Mouse (Mus musculus) myocyte (in vitro differentiated cells): Measurements from ENCODE around the gene Rptor. TPM values are rescaled to one million over a fixed set of nuclear protein-coding genes. Genes with fewer than 3 reads are reported as not detected.

Experiments used
- H3K27me3 ChIP-seq: one replicate; pipeline ENCODE4 v1.6.1; 2011; ENCODE audit not compliant: control insufficient read depth, insufficient read depth, insufficient read length
- H3K36me3 ChIP-seq: one replicate; pipeline ENCODE4 v1.6.1; 2011; ENCODE audit not compliant: control insufficient read depth, insufficient read depth
- H3K4me2 ChIP-seq: one replicate; pipeline ENCODE4 v1.6.1; 2011; ENCODE audit warnings: low read depth, control low read depth
- H3K4me3 ChIP-seq: one replicate; pipeline ENCODE4 v1.5.1; 2011; ENCODE audit warnings: mild to moderate bottlenecking, control low read depth, moderate library complexity
- H3K79me2 ChIP-seq: one replicate; pipeline ENCODE4 v1.6.1; 2011; ENCODE audit not compliant: control insufficient read depth, insufficient read depth
- H3ac ChIP-seq: one replicate; pipeline ENCODE4 v1.6.1; 2011; ENCODE audit not compliant: control insufficient read depth, insufficient read length
- CEBPB ChIP-seq: IDR thresholded peaks from 2 replicates; pipeline ENCODE4 v1.6.1; 2011; ENCODE audit warnings: mild to moderate bottlenecking, moderate library complexity; ENCODE audit not compliant: poor library complexity, insufficient read depth, severe bottlenecking
- E2F4 ChIP-seq: IDR thresholded peaks from one replicate; pipeline ENCODE4 v1.6.1; 2011; ENCODE audit warnings: mild to moderate bottlenecking, control low read depth, moderate library complexity; ENCODE audit not compliant: insufficient read depth
- MAX ChIP-seq: IDR thresholded peaks from one replicate; pipeline ENCODE4 v1.6.1; 2011; ENCODE audit warnings: low read depth, mild to moderate bottlenecking, control low read depth
- MYOD1 ChIP-seq, 3 experiments: IDR thresholded peaks; one replicate each; pipeline ENCODE4 v1.6.1; 2011; ENCODE audit warnings: control low read depth in 2 of 3, low read depth in 2 of 3, mild to moderate bottlenecking in 2 of 3, moderate library complexity in 1 of 3; ENCODE audit not compliant: insufficient read length in 2 of 3, control insufficient read depth in 1 of 3
- MYOG ChIP-seq, 3 experiments: IDR thresholded peaks; one replicate each; pipeline ENCODE4 v1.6.1; 2011; ENCODE audit warnings: control low read depth in 2 of 3, low read depth in 2 of 3, mild to moderate bottlenecking in 2 of 3; ENCODE audit not compliant: insufficient read length in 2 of 3, control insufficient read depth in 1 of 3, insufficient read depth in 1 of 3
- POLR2A ChIP-seq: IDR thresholded peaks from one replicate; pipeline ENCODE4 v1.6.1; 2011; ENCODE audit warnings: low read depth, mild to moderate bottlenecking, control low read depth, moderate library complexity; ENCODE audit not compliant: insufficient read length
- POLR2AphosphoS2 ChIP-seq: IDR thresholded peaks from one replicate; pipeline ENCODE4 v1.6.1; 2011; ENCODE audit warnings: low read depth, control low read depth; ENCODE audit not compliant: insufficient read length
- REST ChIP-seq: IDR thresholded peaks from one replicate; pipeline ENCODE4 v1.6.1; 2011; ENCODE audit warnings: mild to moderate bottlenecking, control low read depth, moderate library complexity; ENCODE audit not compliant: insufficient read depth, insufficient read length
- SRF ChIP-seq: IDR thresholded peaks from one replicate; pipeline ENCODE4 v1.6.1; 2011; ENCODE audit warnings: low read depth; ENCODE audit not compliant: control insufficient read depth, insufficient read length
- TCF12 ChIP-seq: IDR thresholded peaks from one replicate; pipeline ENCODE4 v1.6.1; 2011; ENCODE audit warnings: mild to moderate bottlenecking, control low read depth; ENCODE audit not compliant: poor library complexity, insufficient read depth, severe bottlenecking
- TCF3 ChIP-seq: IDR thresholded peaks from one replicate; pipeline ENCODE4 v1.6.1; 2011; ENCODE audit warnings: low read depth, control low read depth; ENCODE audit not compliant: insufficient read length
- USF1 ChIP-seq: IDR thresholded peaks from one replicate; pipeline ENCODE4 v1.6.1; 2011; ENCODE audit warnings: low read depth, mild to moderate bottlenecking, control low read depth, moderate library complexity
- polyA plus RNA-seq: library from polyadenylated mRNA; unstranded; fragments of >200 nt; fragmentation: generic; extraction: Trizol; gene quantifications from one replicate; pipeline ENCODE4 v1.2.1, GENCODE M21; 2012; ENCODE audit warnings: missing spikeins

Rptor gene
- polyA plus RNA-seq, 1 experiment, result 59.5 TPM

DNA sequence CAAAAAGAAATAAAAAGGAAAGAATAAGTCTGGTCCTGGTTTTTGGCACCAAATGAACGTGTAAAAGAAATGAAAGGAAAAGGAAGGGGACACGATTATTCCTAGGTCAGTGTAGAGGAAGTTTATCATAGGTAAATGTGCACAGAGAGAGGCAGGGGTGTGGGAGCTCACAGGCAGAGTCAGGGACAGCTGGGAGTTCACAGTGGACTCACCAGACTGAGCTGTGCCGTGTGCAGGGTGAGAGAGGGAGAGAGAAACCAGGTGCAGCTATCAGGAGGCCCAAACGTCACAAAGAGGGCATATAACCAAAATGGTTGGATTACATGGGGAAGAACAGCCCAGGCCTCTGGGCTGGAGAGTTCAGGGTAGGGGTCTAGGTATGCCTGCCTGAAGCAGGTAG, 70.1 kb downstream of the Rptor start:
- Histone ChIP-seq H3K4me3 (no peak overlapping the region), H3K4me2 (no peak overlapping the region), H3K36me3 (no peaks in the 10 kb centered on the region), H3ac (no peak overlapping the region), H3K27me3 (no peaks in the 10 kb centered on the region), H3K79me2 (peaks cover 75% of the 10 kb centered on the region)
- TF ChIP-seq POLR2A, result no peak
- TF ChIP-seq CEBPB, result no peak
- TF ChIP-seq MAX, result no peak
- TF ChIP-seq MYOG (IDR thresholded peaks at IDR 0.05; ENCODE audit: control insufficient read depth in 1 of 3, insufficient read depth in 1 of 3, insufficient read length in 2 of 3, low read depth in 2 of 3), result peak in 1 of 3 experiments; percentile 54
- TF ChIP-seq USF1, result no peak
- peak in 1 of 3 experiments; percentile 50 for TF ChIP-seq MYOD1 (IDR thresholded peaks at IDR 0.05; ENCODE audit: control insufficient read depth in 1 of 3, insufficient read length in 2 of 3, low read depth in 2 of 3)
- no peak for TF ChIP-seq E2F4
- TF ChIP-seq TCF3, result no peak
- no peak for TF ChIP-seq POLR2AphosphoS2
- TF ChIP-seq SRF, result no peak
- TF ChIP-seq TCF12, result no peak
- no peak for TF ChIP-seq REST

- H3K4me2 ChIP-seq, result peak overlapping the region; percentile 20
Measured at GRCm38 (mm10) chr11:119674835-119675234, 72.1 kb downstream of the Rptor start.

GRCm38 (mm10) chr11:119675546-119675945, 72.8 kb downstream of the Rptor start:
- peaks cover 80% of the 10 kb centered on the region for H3K79me2 ChIP-seq
- TF ChIP-seq TCF3, result no peak
- TF ChIP-seq CEBPB, result no peak
- TF ChIP-seq E2F4, result no peak
- no peak overlapping the region for H3K4me3 ChIP-seq
- no peak overlapping the region for H3ac ChIP-seq
- H3K4me2 ChIP-seq, result peak overlapping the region; percentile 61
- H3K27me3 ChIP-seq, result no peaks in the 10 kb centered on the region
- H3K36me3 ChIP-seq, result no peaks in the 10 kb centered on the region

More at GRCm38 (mm10) chr11:119674835-119675234, 72.1 kb downstream of the Rptor start:
- Histone ChIP-seq H3K79me2 (peaks cover 76% of the 10 kb centered on the region), H3K36me3 (no peaks in the 10 kb centered on the region), H3K27me3 (no peaks in the 10 kb centered on the region), H3ac (no peak overlapping the region), H3K4me3 (no peak overlapping the region)
- TF ChIP-seq POLR2AphosphoS2 (no peak), MYOD1 (IDR thresholded peaks at IDR 0.05; ENCODE audit: control insufficient read depth in 1 of 3, insufficient read length in 2 of 3, low read depth in 2 of 3) (peak in 1 of 3 experiments; percentile 41)

GRCm38 (mm10) chr11:119676751-119677411, 74.2 kb downstream of the Rptor start:
- TF ChIP-seq MYOG (IDR thresholded peaks at IDR 0.05; ENCODE audit: control insufficient read depth in 1 of 3, insufficient read depth in 1 of 3, insufficient read length in 2 of 3, low read depth in 2 of 3), result peak in 1 of 3 experiments; percentile 8
- TF ChIP-seq CEBPB, result 0 out of 2 replicates have a peak, but pooled peaks have one; percentile 33
- no peak for TF ChIP-seq MAX
- peak in 2 of 3 experiments; percentile 43 to 69 for TF ChIP-seq MYOD1 (IDR thresholded peaks at IDR 0.05; ENCODE audit: control insufficient read depth in 1 of 3, insufficient read length in 2 of 3, low read depth in 2 of 3)
- no peak for TF ChIP-seq USF1
- peak overlapping the region; percentile 61 for H3K4me2 ChIP-seq
- H3K27me3 ChIP-seq, result no peaks in the 10 kb centered on the region
- H3K79me2 ChIP-seq, result peaks cover 84% of the 10 kb centered on the region
- H3K4me3 ChIP-seq, result no peak overlapping the region
- no peaks in the 10 kb centered on the region for H3K36me3 ChIP-seq
- no peak overlapping the region for H3ac ChIP-seq

GRCm38 (mm10) chr11:119678427-119678826, 75.7 kb downstream of the Rptor start:
- no peak overlapping the region for H3K4me2 ChIP-seq
- H3K79me2 ChIP-seq, result peaks cover 84% of the 10 kb centered on the region
- no peaks in the 10 kb centered on the region for H3K36me3 ChIP-seq
- H3ac ChIP-seq, result no peak overlapping the region
- H3K4me3 ChIP-seq, result no peak overlapping the region
- no peak for TF ChIP-seq TCF12
- no peak for TF ChIP-seq MYOG (IDR thresholded peaks at IDR 0.05; ENCODE audit: control insufficient read depth in 1 of 3, insufficient read depth in 1 of 3, insufficient read length in 2 of 3, low read depth in 2 of 3)
- TF ChIP-seq MAX, result no peak
- TF ChIP-seq TCF3, result no peak
- no peak for TF ChIP-seq POLR2AphosphoS2
- TF ChIP-seq MYOD1 (IDR thresholded peaks at IDR 0.05; ENCODE audit: control insufficient read depth in 1 of 3, insufficient read length in 2 of 3, low read depth in 2 of 3), result no peak
- no peak for TF ChIP-seq REST
- TF ChIP-seq E2F4, result no peak
- no peak for TF ChIP-seq CEBPB
- TF ChIP-seq SRF, result no peak
- TF ChIP-seq POLR2A, result no peak
- no peak for TF ChIP-seq USF1
- H3K27me3 ChIP-seq, result no peaks in the 10 kb centered on the region
